Mouse (Mus musculus): ENCODE results near the gene Dpy30. TPM values are rescaled to one million over a fixed set of nuclear protein-coding genes. Genes with fewer than 3 reads are reported as not detected.
"Not testable (repeated sequence)": the region's sequence is repeated elsewhere in the genome, so short reads cannot be mapped to it uniquely, and the experiment has no call there.

Dpy30 gene
- polyA plus RNA-seq, 1 experiment from 2014 or later, result 198 TPM

- H3K9me3 ChIP-seq (replicated peaks), result no peaks in the 10 kb centered on the region
- no peaks in the 10 kb centered on the region for H3K27me3 ChIP-seq
- WGBS (ENCODE audit: insufficient replicate concordance), result under 1% methylated on average over 48 of the region's 48 CpGs
- peak overlapping the region; percentile 76 for H3K4me2 ChIP-seq
- peak overlapping the region; percentile 87 for H3K4me3 ChIP-seq (replicated peaks)
- H3K9ac ChIP-seq, result peak overlapping the region; percentile 90
- ATAC-seq (ENCODE audit: low read depth) (peak; percentile 95), DNase-seq (peak; percentile 87)
- peaks cover 31% of the 10 kb centered on the region for H3K36me3 ChIP-seq
- peaks cover 28% of the 10 kb centered on the region for H3K4me1 ChIP-seq (replicated peaks)
- peak overlapping the region; percentile 92 for H3K27ac ChIP-seq
Observed at GRCm38 (mm10) chr17:74316309-74316863, 7.4 kb downstream of the Dpy30 start.

GRCm38 (mm10) chr17:74315445-74316308 is 8.1 kb downstream of the Dpy30 start:
- Histone ChIP-seq H3K9me3 (replicated peaks) (no peaks in the 10 kb centered on the region), H3K4me1 (replicated peaks) (peaks cover 31% of the 10 kb centered on the region), H3K27me3 (no peaks in the 10 kb centered on the region), H3K9ac (peak overlapping the region; percentile 90), H3K4me2 (peak overlapping the region; percentile 76), H3K36me3 (peaks cover 36% of the 10 kb centered on the region), H3K27ac (peak overlapping the region; percentile 92), H3K4me3 (replicated peaks) (peak overlapping the region; percentile 87)
- ATAC-seq (ENCODE audit: low read depth), result peak; percentile 81
- no peak for DNase-seq
- under 1% methylated on average over 45 of the region's 45 CpGs for WGBS (ENCODE audit: insufficient replicate concordance)

- ATAC-seq (ENCODE audit: low read depth), result no peak
- no peak overlapping the region for H3K27ac ChIP-seq
- no peak overlapping the region for H3K9ac ChIP-seq
- no peaks in the 10 kb centered on the region for H3K27me3 ChIP-seq
- H3K4me3 ChIP-seq (replicated peaks), result no peak overlapping the region
- DNase-seq, result no peak
- WGBS (ENCODE audit: insufficient replicate concordance), result 70% methylated on average over 1 of the region's 1 CpGs
- H3K9me3 ChIP-seq (replicated peaks), result no peaks in the 10 kb centered on the region
- no peak overlapping the region for H3K4me2 ChIP-seq
- peaks cover 84% of the 10 kb centered on the region for H3K36me3 ChIP-seq
- H3K4me1 ChIP-seq (replicated peaks), result peaks cover 18% of the 10 kb centered on the region
Observed at GRCm38 (mm10) chr17:74306021-74306420, 17.7 kb downstream of the Dpy30 start.

- Histone ChIP-seq H3K9me3 (replicated peaks) (no peaks in the 10 kb centered on the region), H3K27ac (no peak overlapping the region), H3K4me3 (replicated peaks) (no peak overlapping the region), H3K9ac (no peak overlapping the region), H3K27me3 (no peaks in the 10 kb centered on the region), H3K4me2 (no peak overlapping the region), H3K4me1 (replicated peaks) (peaks cover 18% of the 10 kb centered on the region), H3K36me3 (peaks cover 85% of the 10 kb centered on the region)
- ATAC-seq (ENCODE audit: low read depth) (no peak), DNase-seq (no peak)
- 84% methylated on average over 4 of the region's 4 CpGs for WGBS (ENCODE audit: insufficient replicate concordance)
Observed at GRCm38 (mm10) chr17:74305616-74306015, 18.1 kb downstream of the Dpy30 start.

- ATAC-seq (ENCODE audit: low read depth) (peak; percentile 97), DNase-seq (no peak)
- WGBS (ENCODE audit: insufficient replicate concordance), result 48% methylated on average over 4 of the region's 4 CpGs
- H3K36me3 ChIP-seq, result peaks cover 83% of the 10 kb centered on the region
- H3K27ac ChIP-seq, result peak overlapping the region; percentile 87
- no peaks in the 10 kb centered on the region for H3K27me3 ChIP-seq
- no peak overlapping the region for H3K4me3 ChIP-seq (replicated peaks)
- H3K4me2 ChIP-seq, result peak overlapping the region; percentile 35
- H3K4me1 ChIP-seq (replicated peaks), result peaks cover 18% of the 10 kb centered on the region
- H3K9me3 ChIP-seq (replicated peaks), result no peaks in the 10 kb centered on the region
- 0 out of 2 replicates have a peak overlapping the region, but pooled peaks have one; percentile 30 for H3K9ac ChIP-seq
Observed at GRCm38 (mm10) chr17:74304060-74304459, 19.7 kb downstream of the Dpy30 start.

- Histone ChIP-seq H3K27ac (no peak overlapping the region), H3K4me2 (no peak overlapping the region), H3K36me3 (peaks cover 52% of the 10 kb centered on the region), H3K9ac (no peak overlapping the region), H3K4me1 (replicated peaks) (peaks cover 19% of the 10 kb centered on the region), H3K9me3 (replicated peaks) (no peaks in the 10 kb centered on the region), H3K27me3 (no peaks in the 10 kb centered on the region), H3K4me3 (replicated peaks) (no peak overlapping the region)
- no peak for DNase-seq
- WGBS (ENCODE audit: insufficient replicate concordance), result 84% methylated on average over 5 of the region's 5 CpGs
- no peak for ATAC-seq (ENCODE audit: low read depth)
Observed at GRCm38 (mm10) chr17:74300089-74300488, 23.7 kb downstream of the Dpy30 start.

- not testable (repeated sequence) for H3K9me3 ChIP-seq (replicated peaks); H3K4me2 ChIP-seq; DNase-seq; H3K9ac ChIP-seq; ATAC-seq (ENCODE audit: low read depth); H3K27me3 ChIP-seq; H3K4me3 ChIP-seq (replicated peaks); H3K27ac ChIP-seq
- Histone ChIP-seq H3K4me1 (replicated peaks) (peaks cover 22% of the 10 kb centered on the region), H3K36me3 (peaks cover 33% of the 10 kb centered on the region)
- 82% methylated on average over 5 of the region's 5 CpGs for WGBS (ENCODE audit: insufficient replicate concordance)
Observed at GRCm38 (mm10) chr17:74296991-74297390, 26.8 kb downstream of the Dpy30 start.

GRCm38 (mm10) chr17:74296076-74296823 is 27.5 kb downstream of the Dpy30 start:
- peak overlapping the region; percentile 95 for H3K4me2 ChIP-seq
- H3K4me3 ChIP-seq (replicated peaks), result peak overlapping the region; percentile 99
- peaks cover 29% of the 10 kb centered on the region for H3K4me1 ChIP-seq (replicated peaks)
- no peaks in the 10 kb centered on the region for H3K9me3 ChIP-seq (replicated peaks)
- peak overlapping the region; percentile 94 for H3K27ac ChIP-seq
- no peak for ATAC-seq (ENCODE audit: low read depth)
- no peaks in the 10 kb centered on the region for H3K27me3 ChIP-seq
- H3K36me3 ChIP-seq, result peaks cover 25% of the 10 kb centered on the region
- DNase-seq, result peak; percentile 54
- 37% methylated on average over 11 of the region's 11 CpGs for WGBS (ENCODE audit: insufficient replicate concordance)
- peak overlapping the region; percentile 98 for H3K9ac ChIP-seq

- Histone ChIP-seq H3K4me2 (peak within 1 kb of the TSS; percentile 95), H3K4me3 (replicated peaks) (peak within 1 kb of the TSS; percentile 99), H3K27ac (peak within 1 kb of the TSS; percentile 94), H3K36me3 (peaks cover 17% of the 10 kb centered on the region), H3K9ac (peak within 1 kb of the TSS; percentile 98), H3K9me3 (replicated peaks) (no peaks in the 10 kb centered on the region), H3K4me1 (replicated peaks) (peaks cover 39% of the 10 kb centered on the region), H3K27me3 (no peaks in the 10 kb centered on the region)
- DNase-seq (peak; percentile 69), ATAC-seq (ENCODE audit: low read depth) (peak; percentile 83)
- 0% methylated on average over 59 of the region's 110 CpGs for WGBS (ENCODE audit: insufficient replicate concordance)
Observed at GRCm38 (mm10) chr17:74295026-74295970, 28.4 kb downstream of the Dpy30 start, which contains the start of gene Memo1. Gene Memo1 (minus strand): TSS chr17:74295521.

GRCm38 (mm10) chr17:74294426-74295025 is 29.2 kb downstream of the Dpy30 start:
- peak overlapping the region; percentile 95 for H3K4me2 ChIP-seq
- peak overlapping the region; percentile 99 for H3K4me3 ChIP-seq (replicated peaks)
- peaks cover 10% of the 10 kb centered on the region for H3K36me3 ChIP-seq
- ATAC-seq (ENCODE audit: low read depth) (peak; percentile 89), DNase-seq (peak; percentile 76)
- under 1% methylated on average over 59 of the region's 80 CpGs for WGBS (ENCODE audit: insufficient replicate concordance)
- peaks cover 47% of the 10 kb centered on the region for H3K4me1 ChIP-seq (replicated peaks)
- no peaks in the 10 kb centered on the region for H3K27me3 ChIP-seq
- no peaks in the 10 kb centered on the region for H3K9me3 ChIP-seq (replicated peaks)
- peak overlapping the region; percentile 94 for H3K27ac ChIP-seq
- peak overlapping the region; percentile 98 for H3K9ac ChIP-seq
